Mouse (Mus musculus): Measurements from ENCODE around the gene Sec24b.

Sec24b gene

GRCm38 (mm10) chr3:130061281-130061680 is at the start of gene Sec24b:
Sec24b (minus strand) TSS chr3:130061553.
- peak; percentile 49 for DNase-seq

- DNase-seq = no peak
These were observed 43.1 kb upstream of the Sec24b start for GRCm38 (mm10) chr3:130104471-130104870.

GRCm38 (mm10) chr3:130103486-130103885 is 42.1 kb upstream of the Sec24b start:
- peak; percentile 32 for DNase-seq

GRCm38 (mm10) chr3:130095160-130095781 is 33.9 kb upstream of the Sec24b start:
- peak; percentile 22 for DNase-seq

GRCm38 (mm10) chr3:130094125-130094704 is 32.9 kb upstream of the Sec24b start:
- no peak for DNase-seq

GRCm38 (mm10) chr3:130090460-130090859 is 29.1 kb upstream of the Sec24b start:
- no peak for DNase-seq

GRCm38 (mm10) chr3:130088654-130089053 is 27.3 kb upstream of the Sec24b start:
- no peak for DNase-seq

- DNase-seq = no peak
These were observed 26.1 kb upstream of the Sec24b start for GRCm38 (mm10) chr3:130087466-130087865.

- no peak for DNase-seq
These were observed 25.2 kb upstream of the Sec24b start for GRCm38 (mm10) chr3:130086372-130087080.

- DNase-seq = no peak
These were observed 22.0 kb upstream of the Sec24b start for GRCm38 (mm10) chr3:130083312-130083711.

GRCm38 (mm10) chr3:130080666-130081065 is 19.3 kb upstream of the Sec24b start:
- no peak for DNase-seq

GRCm38 (mm10) chr3:130079794-130080193 is 18.4 kb upstream of the Sec24b start:
- DNase-seq = peak; percentile 63

GRCm38 (mm10) chr3:130077291-130077690 is 15.9 kb upstream of the Sec24b start:
- DNase-seq = no peak

GRCm38 (mm10) chr3:130075746-130076145 is 14.4 kb upstream of the Sec24b start:
- no peak for DNase-seq

GRCm38 (mm10) chr3:130073085-130073484 is 11.7 kb upstream of the Sec24b start:
- no peak for DNase-seq

- no peak for DNase-seq
These were observed 10.6 kb upstream of the Sec24b start for GRCm38 (mm10) chr3:130071918-130072317.

- peak; percentile 88 for DNase-seq
These were observed 840 bp downstream of the Sec24b start for GRCm38 (mm10) chr3:130060396-130061029.

GRCm38 (mm10) chr3:130059805-130060395 is 1.5 kb downstream of the Sec24b start:
- DNase-seq = peak; percentile 43

- DNase-seq = no peak
These were observed 2.9 kb downstream of the Sec24b start for GRCm38 (mm10) chr3:130058488-130058887.

GRCm38 (mm10) chr3:130057569-130058345 is 3.6 kb downstream of the Sec24b start:
- no peak for DNase-seq

- no peak for DNase-seq
These were observed 5.7 kb downstream of the Sec24b start for GRCm38 (mm10) chr3:130055416-130056385.

Measured in kidney, adult 18-20 months (tissue).